Mouse (Mus musculus): ENCODE data around the gene Mylpf.

DNA sequence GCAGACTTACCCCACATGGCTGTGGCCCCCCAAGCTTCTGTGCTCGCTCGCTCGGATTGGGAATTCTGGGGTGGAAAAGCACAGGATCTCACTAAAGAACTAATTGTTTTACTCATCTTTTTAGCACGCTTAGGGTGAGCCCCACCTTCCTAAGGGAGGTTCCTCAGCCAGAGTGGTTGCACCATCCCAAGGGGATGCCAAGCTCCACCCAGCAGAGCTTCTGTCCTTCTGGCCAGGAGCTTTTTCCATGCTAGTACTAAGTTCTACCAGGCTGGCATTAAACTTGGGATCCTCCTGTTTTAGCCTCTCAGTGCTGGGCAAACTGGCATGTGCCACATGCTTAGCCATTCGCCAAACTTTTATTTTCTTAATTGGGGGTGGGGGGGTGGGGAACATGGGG lies 46.1 kb upstream of the Mylpf start:
- TF ChIP-seq POLR2A (IDR thresholded peaks at IDR 0.05; ENCODE audit: insufficient read depth, low read depth, low read length) (no peak), CTCF (IDR thresholded peaks at IDR 0.05; ENCODE audit: insufficient read depth, low read depth, low read length) (no peak)
